Mouse (Mus musculus) embryonic fibroblast, embryonic 13.5 days (primary cell): ENCODE data around the gene Rsad1.

ENCODE experiments used
- CTCF ChIP-seq: IDR thresholded peaks from 2 replicates; pipeline ENCODE4 v1.5.1; 2011; ENCODE audit warnings: mild to moderate bottlenecking, control low read depth, low read length, moderate library complexity, borderline replicate concordance; ENCODE audit not compliant: insufficient read depth
- POLR2A ChIP-seq: IDR thresholded peaks from 2 replicates; pipeline ENCODE4 v1.6.1; 2011; ENCODE audit warnings: low read depth, mild to moderate bottlenecking, control low read depth, low read length, moderate library complexity

GRCm38 (mm10) chr11:94566534-94566933 lies 17.5 kb upstream of the Rsad1 start:
- TF ChIP-seq CTCF: no peak
- no peak for TF ChIP-seq POLR2A
